Mouse (Mus musculus): ENCODE measurements around the gene Sh3bp1. TPM values are rescaled to one million over a fixed set of nuclear protein-coding genes. Genes with fewer than 3 reads are reported as not detected.
"Not testable (repeated sequence)": the region's sequence is repeated elsewhere in the genome, so short reads cannot be mapped to it uniquely, and the experiment has no call there.

Sh3bp1 gene
- total RNA-seq, 2 experiments from 2014 or later: 35.0 to 37.7 TPM

DNA sequence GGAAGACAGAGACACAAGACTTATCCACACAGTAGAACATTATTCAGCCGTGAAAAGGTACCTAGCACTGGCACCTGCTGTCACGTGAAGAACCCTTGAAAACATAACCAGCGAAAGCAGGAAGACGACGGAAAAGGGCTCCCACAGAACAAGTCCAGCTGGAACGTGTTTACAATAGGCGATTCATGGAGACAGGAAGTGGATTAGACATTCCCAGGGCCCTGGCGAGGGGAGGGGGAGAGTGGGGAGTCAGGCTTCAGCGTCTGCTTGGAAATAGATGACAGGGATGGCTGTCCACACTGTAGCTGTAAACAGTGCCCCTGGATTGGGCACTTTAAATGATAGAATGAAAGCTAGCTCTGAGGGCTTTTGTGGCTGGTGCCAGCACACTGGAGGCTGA is 31.2 kb upstream of the Sh3bp1 start:
- no peak for DNase-seq (ENCODE audit: extremely low spot score in 1 of 2, low spot score in 2 of 2)

DNA sequence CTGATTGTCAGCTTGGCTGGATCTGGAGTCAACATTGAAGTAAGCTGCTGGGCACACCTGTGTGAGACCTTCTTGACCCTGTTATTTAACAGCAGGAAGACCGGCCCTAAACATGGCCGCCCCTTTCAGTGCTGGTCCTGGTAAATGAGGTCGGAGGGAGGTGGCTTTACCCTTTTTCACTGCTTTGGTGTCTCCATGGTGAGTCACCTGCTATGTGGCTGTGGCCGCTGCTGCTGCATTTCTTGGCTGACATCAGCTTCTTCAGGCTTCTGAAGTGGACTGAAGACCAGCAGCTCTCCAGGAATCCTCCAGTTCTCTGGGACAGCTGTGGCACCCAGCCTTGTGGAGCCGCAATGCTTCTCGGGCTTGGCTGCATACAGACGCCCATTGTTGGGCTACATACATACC is 30.7 kb upstream of the Sh3bp1 start:
- DNase-seq (ENCODE audit: extremely low spot score in 1 of 2, low spot score in 2 of 2): no peak
- no peak overlapping the region for H3K27ac ChIP-seq
- TF ChIP-seq CTCF (IDR thresholded peaks at IDR 0.05): no peak
- intact Hi-C loops (cut with DNase I): no loop called here
- H3K4me3 ChIP-seq: no peak overlapping the region

More for the DNA sequence above, 31.2 kb upstream of the Sh3bp1 start:
- Histone ChIP-seq H3K27ac (no peak overlapping the region), H3K4me3 (no peak overlapping the region)
- intact Hi-C loops (cut with DNase I): no loop called here
- TF ChIP-seq CTCF (IDR thresholded peaks at IDR 0.05): no peak

GRCm38 (mm10) chr15:78869775-78870174 is 29.8 kb upstream of the Sh3bp1 start:
- TF ChIP-seq CTCF (IDR thresholded peaks at IDR 0.05): peak; percentile 89
- Histone ChIP-seq H3K4me3 (no peak overlapping the region), H3K27ac (no peak overlapping the region)
- DNase-seq (ENCODE audit: extremely low spot score in 1 of 2, low spot score in 2 of 2): peak in 1 of 2 experiments; percentile 37
- intact Hi-C loops (cut with DNase I): loop anchor here (1.0 kb wide), 1 partner anchor 43 kb away; no protein-coding TSS in a partner anchor

GRCm38 (mm10) chr15:78872021-78872608 is 27.5 kb upstream of the Sh3bp1 start:
- no peak for DNase-seq (ENCODE audit: extremely low spot score in 1 of 2, low spot score in 2 of 2)
- Histone ChIP-seq H3K27ac (no peak overlapping the region), H3K4me3 (no peak overlapping the region)
- intact Hi-C loops (cut with DNase I): no loop called here
- TF ChIP-seq CTCF (IDR thresholded peaks at IDR 0.05): no peak; the same call in 1 of the 2 replicates

- intact Hi-C loops (cut with DNase I): no loop called here
- Histone ChIP-seq H3K4me3 (no peak overlapping the region), H3K27ac (no peak overlapping the region)
- no peak for DNase-seq (ENCODE audit: extremely low spot score in 1 of 2, low spot score in 2 of 2)
- no peak; the same call in 1 of the 2 replicates for TF ChIP-seq CTCF (IDR thresholded peaks at IDR 0.05)
Measured at GRCm38 (mm10) chr15:78873803-78874435, 25.6 kb upstream of the Sh3bp1 start.

- TF ChIP-seq CTCF (IDR thresholded peaks at IDR 0.05): no peak
- intact Hi-C loops (cut with DNase I): no loop called here
Measured at GRCm38 (mm10) chr15:78874989-78875388, 24.6 kb upstream of the Sh3bp1 start.

GRCm38 (mm10) chr15:78875537-78875936 is 24.0 kb upstream of the Sh3bp1 start:
- intact Hi-C loops (cut with DNase I): no loop called here
- DNase-seq (ENCODE audit: extremely low spot score in 1 of 2, low spot score in 2 of 2): no peak
- Histone ChIP-seq H3K27ac (peak overlapping the region; percentile 98; the same call in 1 of the 2 replicates), H3K4me3 (no peak overlapping the region)
- TF ChIP-seq CTCF (IDR thresholded peaks at IDR 0.05): no peak

More at GRCm38 (mm10) chr15:78874989-78875388, 24.6 kb upstream of the Sh3bp1 start:
- Histone ChIP-seq H3K4me3 (no peak overlapping the region), H3K27ac (no peak overlapping the region)
- DNase-seq (ENCODE audit: extremely low spot score in 1 of 2, low spot score in 2 of 2): no peak

DNA sequence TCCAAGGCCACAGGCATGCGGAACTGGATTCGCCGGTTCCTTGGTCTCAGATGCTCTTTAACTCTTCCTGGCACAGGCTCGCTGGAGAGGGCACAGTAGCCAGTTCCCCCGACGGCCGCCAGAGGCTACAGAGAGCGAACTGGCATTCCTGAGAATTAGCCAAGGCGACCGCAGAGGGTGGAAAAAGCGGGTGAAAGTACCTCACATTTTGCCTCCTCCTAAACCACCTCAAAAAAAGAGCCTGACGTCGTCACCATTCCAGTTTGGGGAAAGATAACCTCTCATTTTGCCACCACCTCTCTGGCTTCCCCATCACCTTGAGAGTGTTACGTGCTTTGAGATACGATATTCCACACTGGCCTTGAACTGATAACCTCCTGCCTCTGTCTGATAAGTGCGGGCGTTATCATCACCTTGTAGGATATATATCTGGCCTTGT is 23.3 kb upstream of the Sh3bp1 start:
- intact Hi-C loops (cut with DNase I): no loop called here
- Histone ChIP-seq H3K4me3 (peak overlapping the region; percentile 78), H3K27ac (peak overlapping the region; percentile 98)
- peak; percentile 75 to 78 for DNase-seq (ENCODE audit: extremely low spot score in 1 of 2, low spot score in 2 of 2)
- TF ChIP-seq CTCF (IDR thresholded peaks at IDR 0.05): peak; percentile 79

DNA sequence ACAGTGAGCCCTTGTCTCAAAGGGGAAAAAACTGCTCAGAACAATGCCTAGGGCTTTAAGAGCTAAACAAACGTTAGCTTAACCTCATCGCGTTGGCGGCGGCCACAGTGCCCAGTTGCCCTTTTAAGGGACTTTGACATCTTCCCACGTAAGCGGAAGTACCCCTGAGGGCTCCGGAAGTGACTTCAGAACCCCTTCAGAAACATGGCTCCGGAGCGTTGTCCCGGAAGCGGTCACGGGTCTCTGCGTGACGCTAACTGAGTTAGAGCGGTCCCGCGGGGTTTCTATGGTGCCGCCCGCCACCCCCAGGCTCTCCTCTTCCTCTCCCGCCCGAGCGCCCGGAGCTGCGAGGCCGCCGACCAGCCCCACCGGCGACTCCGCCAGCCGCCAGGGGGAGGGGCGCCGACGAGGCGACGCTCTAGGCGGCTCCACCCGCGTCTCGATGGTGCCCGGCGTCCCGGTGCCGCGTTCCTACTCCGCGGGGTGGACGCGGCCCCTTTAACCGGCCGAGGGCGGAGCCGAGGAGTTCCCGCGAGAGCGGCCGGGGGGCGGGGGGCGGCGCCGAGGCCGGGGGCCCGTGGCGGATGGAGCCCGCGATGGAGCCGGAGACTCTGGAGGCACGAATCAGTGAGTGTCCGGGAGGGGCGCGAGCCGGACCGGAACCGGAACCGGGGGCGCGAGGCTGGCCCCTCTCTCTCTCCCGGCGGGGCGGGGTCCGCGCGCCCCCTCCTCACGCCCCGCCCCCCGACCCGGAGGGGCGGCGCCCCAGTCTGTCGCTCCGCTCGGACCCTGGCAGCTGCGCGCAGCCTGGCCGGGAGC is 22.4 kb upstream of the Sh3bp1 start, which contains the start of gene Gga1:
TSS of gene Gga1 (plus strand) at position 200 of the 819 bp plus-strand sequence.
- DNase-seq (ENCODE audit: extremely low spot score in 1 of 2, low spot score in 2 of 2): peak; percentile 91 to 92
- intact Hi-C loops (cut with DNase I): no loop called here
- peak within 1 kb of the TSS; percentile 78 for H3K4me3 ChIP-seq
- peak within 1 kb of the TSS; percentile 98 for H3K27ac ChIP-seq
- peak; percentile 20; the same call in 1 of the 2 replicates for TF ChIP-seq CTCF (IDR thresholded peaks at IDR 0.05)

DNA sequence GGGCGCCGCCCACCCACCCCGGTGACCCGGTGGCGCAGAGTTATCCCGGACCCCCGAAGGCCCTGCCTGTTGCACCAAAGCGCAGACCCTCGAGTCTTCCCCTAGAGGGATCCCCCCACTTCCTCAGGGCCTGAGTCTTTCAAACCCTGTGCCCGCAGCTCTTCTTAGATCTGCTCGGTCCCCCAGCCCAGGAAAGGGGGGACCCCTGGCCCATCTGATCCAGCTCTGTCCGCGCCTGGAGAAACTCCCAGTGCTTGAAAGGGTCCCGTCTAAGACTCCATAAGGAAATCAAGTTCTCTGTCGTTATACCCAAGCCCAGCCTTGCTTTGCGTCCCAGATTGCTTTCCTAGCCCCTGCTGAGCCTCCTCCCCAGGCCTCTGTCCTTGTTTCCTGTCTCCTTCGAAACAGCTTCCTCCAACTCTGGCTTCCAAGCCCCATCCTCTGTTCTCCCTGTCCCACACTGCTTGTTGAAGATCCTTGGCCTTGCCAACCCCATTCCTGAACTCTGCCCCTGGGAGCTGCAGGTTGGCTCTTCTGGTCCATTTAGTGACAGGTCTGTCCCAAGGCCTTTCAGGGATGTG is 21.7 kb upstream of the Sh3bp1 start:
- H3K27ac ChIP-seq: peak overlapping the region; percentile 98
- H3K4me3 ChIP-seq: peak overlapping the region; percentile 78
- DNase-seq (ENCODE audit: extremely low spot score in 1 of 2, low spot score in 2 of 2): no peak
- no peak for TF ChIP-seq CTCF (IDR thresholded peaks at IDR 0.05)
- intact Hi-C loops (cut with DNase I): no loop called here

DNA sequence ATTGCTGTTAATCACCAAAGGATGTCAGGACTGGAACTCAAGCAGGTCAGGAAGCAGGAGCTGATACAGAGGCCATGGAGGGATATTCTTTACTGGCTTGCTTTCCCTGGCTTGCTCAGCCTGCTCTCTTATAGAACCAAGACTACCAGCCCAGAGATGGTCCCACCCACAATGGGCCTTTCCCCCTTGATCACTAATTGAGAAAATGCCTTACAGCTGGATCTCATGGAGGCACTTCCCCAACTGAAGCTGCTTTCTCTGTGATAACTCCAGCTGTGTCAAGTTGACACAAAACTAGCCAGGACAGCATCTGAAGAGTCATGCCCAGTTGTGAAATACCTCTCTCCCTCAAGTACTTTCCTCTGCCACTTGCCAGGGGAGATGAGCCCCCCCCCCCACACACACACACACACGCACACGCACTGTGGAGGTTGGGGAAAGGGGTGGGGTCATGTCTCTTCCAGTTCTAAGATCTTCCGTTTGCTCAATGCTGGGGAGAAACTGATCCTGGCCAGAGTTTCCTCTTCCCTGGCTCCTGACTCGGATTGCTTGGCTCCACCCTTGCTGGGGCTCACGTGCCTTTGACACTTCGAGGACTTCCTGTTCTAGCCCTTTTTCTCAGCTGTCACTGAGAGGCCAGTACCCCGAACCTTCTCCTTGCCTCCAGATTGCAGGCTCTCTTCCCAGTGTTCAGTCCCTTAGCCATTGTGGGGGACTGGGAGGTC is 20.6 kb upstream of the Sh3bp1 start:
- intact Hi-C loops (cut with DNase I); H3K27ac ChIP-seq; DNase-seq (ENCODE audit: extremely low spot score in 1 of 2, low spot score in 2 of 2); H3K4me3 ChIP-seq: not testable (repeated sequence)
